Mouse (Mus musculus) mouse trophoblast stem cell (cell line): ENCODE results near the gene Tacc2.

ENCODE experiments used
- in situ Hi-C, 2 experiments: fragments of 300-500 bp; cut with MseI, MboI; formaldehyde crosslinking; loops; 2 replicates in 1 of 2; 3 replicates in 1 of 2; pipeline ENCODE4 v1.15.1; 2025

Gene Tacc2

GRCm38 (mm10) chr7:130726185-130726584 is 148.9 kb downstream of the Tacc2 start:
- in situ Hi-C loops = no loop called here

GRCm38 (mm10) chr7:130726724-130727422 is 149.6 kb downstream of the Tacc2 start:
- in situ Hi-C loops = no loop called here

DNA sequence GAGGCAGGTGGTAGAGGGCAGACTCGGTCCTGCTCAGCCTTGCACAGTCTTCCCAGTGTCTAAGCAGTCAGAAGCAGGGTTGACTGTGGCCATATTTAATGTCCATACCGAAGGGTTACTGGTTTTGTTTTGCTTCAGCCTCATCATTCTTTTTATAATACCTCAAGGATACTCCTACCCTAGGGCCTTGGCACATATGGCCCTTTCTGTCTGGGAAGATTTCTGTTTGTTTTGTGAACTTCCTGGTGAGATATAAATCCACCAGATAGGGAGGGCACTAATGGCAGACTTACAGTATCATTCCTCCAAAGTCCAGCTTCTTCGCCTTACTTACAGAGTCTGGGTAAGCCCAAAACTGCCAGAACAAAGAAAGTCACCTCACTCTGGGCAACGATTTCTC is 150.3 kb downstream of the Tacc2 start:
- in situ Hi-C loops = no loop called here

DNA sequence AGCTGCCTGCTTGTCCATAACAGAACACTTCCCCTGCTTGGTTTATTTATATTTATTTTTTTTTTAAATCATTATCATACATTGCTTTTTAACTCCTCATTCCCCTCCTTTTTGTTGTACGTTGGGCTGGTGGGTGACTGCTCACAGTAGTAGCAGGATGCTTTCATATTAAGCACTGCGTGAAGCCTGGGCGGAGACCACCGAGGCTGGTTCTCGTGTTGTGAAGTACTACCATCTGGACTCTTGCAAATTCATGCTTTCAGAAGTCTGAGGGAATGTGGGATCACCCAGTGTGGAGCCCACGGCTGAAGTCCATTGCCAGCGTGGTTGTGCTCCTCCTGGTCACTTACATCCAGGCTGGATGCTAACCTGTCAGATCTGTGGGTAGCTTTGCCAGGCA is 154.6 kb downstream of the Tacc2 start:
- in situ Hi-C loops = no loop called here

- in situ Hi-C loops = no loop called here
Observed at GRCm38 (mm10) chr7:130732908-130733307, 155.7 kb downstream of the Tacc2 start.

DNA sequence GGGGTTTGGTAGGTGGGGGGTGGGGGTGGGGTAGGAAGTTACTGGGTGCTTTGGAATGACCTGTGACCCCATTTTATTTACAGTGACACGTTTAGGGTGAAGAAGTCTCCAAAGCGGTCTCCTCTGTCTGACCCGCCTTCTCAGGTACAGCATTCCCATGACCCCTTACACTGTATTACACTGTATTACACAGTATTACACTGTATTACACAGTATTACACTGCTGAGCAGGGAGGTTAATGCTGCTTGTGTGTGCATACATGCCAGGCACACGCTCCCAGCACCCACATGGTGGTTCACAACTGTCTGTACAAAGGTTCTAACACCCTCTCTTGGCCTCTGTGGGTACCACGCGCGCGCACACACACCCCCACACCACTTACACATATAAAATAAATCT is 156.2 kb downstream of the Tacc2 start:
- in situ Hi-C loops = no loop called here

DNA sequence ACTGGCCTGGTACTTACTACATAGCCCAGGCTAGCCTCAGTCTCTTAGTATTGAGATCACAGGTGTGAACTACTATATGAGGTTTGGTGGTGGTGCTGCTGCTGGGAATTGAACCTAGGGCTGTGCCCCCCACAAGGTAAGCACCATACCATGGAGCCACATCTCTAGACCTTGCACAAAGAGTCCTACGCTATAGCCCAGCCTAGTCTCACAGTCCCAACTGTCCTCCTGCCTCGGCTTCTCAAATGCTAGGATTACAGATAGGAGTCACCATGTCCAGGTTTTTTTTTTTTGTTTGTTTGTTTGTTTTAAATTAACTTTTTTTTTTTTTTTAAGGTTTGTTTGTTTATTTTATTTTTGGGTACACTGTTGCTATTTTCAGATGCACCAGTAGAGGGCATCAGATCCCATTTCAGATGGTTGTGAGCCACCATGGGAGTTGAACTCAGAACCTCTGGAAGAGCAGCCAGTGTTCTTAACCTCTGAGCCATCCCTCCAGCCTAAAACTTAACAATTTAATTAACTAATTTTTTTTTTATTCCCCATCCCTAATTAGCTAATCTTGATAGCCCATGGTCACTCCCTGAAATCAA is 157.1 kb downstream of the Tacc2 start:
- in situ Hi-C loops = no loop called here

DNA sequence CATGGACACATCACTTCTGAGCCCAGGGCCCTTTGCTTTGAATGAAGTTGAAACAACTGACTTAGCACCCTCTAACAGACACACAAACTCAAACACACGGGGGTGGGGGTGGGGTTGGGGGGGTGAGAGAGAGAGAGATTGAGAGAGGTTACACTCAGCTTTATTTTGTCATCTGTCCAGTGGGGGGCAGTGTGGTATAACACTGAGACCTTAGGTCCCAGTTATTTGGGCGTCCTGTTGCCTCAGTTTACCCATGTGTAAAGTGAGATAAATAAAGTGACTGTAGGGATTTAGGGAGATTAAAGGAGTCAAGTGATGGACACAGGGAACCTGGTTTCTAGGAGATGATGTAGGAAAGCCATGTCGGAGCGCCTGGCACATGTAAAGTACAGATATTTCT is 163.9 kb downstream of the Tacc2 start:
- in situ Hi-C loops = no loop called here

GRCm38 (mm10) chr7:130743239-130744025 is 166.2 kb downstream of the Tacc2 start:
- in situ Hi-C loops = no loop called here

- in situ Hi-C loops = no loop called here
Observed at GRCm38 (mm10) chr7:130749165-130749564, 171.9 kb downstream of the Tacc2 start.

DNA sequence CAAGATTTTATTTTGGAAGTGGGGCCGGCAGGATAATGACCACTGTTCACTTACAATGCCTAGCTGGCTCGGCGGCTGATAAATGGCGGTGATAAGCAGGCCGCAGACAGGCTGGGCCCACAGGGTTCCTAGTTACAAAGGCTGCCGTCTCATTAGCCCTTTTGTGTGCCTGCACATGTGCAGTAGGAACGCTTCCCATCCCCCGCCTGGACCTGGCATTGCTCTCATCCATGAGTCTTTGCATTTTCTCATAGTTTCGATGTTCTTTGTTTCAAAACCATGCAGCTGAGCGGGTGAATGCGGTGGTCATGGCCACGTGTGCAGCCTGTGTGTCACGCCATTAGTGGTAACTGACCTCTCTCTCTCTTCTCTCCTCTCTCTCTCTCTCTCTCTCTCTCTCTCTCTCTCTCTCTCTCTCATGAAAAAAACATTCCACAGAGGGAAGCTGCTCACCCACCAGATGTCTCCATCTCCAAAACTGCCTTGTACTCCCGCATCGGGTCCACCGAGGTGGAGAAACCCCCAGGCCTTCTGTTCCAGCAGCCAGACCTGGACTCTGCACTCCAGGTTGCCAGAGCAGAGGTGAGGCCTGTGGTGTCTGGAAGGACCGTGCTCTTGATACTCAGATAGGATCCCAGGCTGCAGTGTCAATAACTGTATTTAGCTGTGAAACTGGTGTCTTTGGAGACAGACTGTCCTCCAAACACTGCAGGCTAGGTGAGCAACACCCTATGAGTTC is 173.7 kb downstream of the Tacc2 start:
- in situ Hi-C loops = no loop called here

DNA sequence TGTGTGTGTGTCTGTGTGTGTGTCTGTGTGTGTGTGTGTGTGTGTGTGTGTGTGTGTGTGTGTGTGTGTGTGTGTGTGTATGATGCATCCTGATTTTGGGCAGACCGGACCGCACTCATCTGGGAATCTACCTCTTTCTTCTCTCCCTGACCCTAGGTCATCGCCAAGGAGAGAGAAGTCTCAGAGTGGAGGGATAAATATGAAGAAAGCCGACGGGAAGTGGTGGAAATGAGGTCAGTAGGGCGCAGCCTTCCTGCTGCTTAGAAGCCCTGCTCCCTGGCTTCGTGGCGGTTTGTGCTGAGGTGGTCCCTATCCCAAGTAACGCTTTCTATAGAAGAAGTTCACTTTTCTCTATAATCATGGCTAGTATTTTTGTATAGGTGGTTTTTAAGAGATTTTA is 174.4 kb downstream of the Tacc2 start:
- in situ Hi-C loops = no loop called here

DNA sequence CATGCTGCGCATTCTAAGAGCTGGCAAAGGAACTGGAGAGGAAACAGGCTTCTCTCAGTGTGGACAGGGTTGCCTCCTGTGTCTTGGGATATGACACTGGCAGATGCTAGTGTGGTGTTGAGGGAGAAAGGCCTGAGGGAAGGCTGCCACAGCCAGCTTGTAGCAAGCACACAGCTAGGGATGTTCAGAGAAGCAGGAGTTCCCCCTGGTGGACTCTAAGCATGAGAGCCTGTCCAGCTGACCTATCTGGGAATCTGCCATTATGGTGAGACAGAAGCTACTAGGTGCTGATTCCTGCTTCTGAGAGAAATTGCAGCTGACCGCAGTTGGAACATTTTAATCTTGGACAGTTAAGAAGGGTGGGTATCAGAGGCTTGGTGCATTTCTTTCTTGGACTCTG is 177.6 kb downstream of the Tacc2 start:
- in situ Hi-C loops = no loop called here

GRCm38 (mm10) chr7:130756343-130756835 is 179.2 kb downstream of the Tacc2 start:
- in situ Hi-C loops = no loop called here

- in situ Hi-C loops = no loop called here
Observed at GRCm38 (mm10) chr7:130757326-130757865, 180.2 kb downstream of the Tacc2 start.

- in situ Hi-C loops = no loop called here
Observed at GRCm38 (mm10) chr7:130762071-130762897, 185.0 kb downstream of the Tacc2 start.

- in situ Hi-C loops = no loop called here
Observed at GRCm38 (mm10) chr7:130764160-130764559, 186.9 kb downstream of the Tacc2 start.

- in situ Hi-C loops = no loop called here
Observed at GRCm38 (mm10) chr7:130766411-130767170, 189.4 kb downstream of the Tacc2 start.

DNA sequence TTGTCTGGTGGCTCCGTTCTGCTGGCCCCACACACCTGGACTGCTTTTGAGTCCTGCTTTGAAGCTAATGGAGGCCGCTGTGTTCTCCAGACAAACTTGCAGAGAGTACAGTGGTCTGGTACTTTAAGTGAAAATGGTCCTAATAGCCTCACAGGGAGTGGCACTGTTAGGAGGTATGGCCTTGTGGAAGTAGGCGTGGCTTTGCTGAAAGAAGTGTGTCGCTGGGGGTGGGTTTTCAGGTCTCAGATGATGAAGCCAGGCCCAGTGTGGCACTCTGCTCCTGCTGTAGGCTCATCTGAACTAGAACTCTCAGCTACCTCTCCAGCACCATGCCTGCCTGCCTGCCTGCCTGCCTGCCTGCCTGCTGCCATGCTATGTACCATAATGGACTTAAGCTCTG is 190.9 kb downstream of the Tacc2 start:
- in situ Hi-C loops = no loop called here

GRCm38 (mm10) chr7:130770707-130771106 is 193.5 kb downstream of the Tacc2 start:
- in situ Hi-C loops = loop anchor here in 1 of 2 experiments (10.0 kb wide), 1 partner anchor 144 kb away; no protein-coding TSS in a partner anchor
